Mouse (Mus musculus) megakaryocyte, embryonic 14.5 days (primary cell): Measurements from ENCODE around the gene Fndc4. TPM values are rescaled to one million over a fixed set of nuclear protein-coding genes. Genes with fewer than 3 reads are reported as not detected.
A peak's percentile ranks its signal among the peaks of the same experiment; 100 is the strongest.

Experiments
- H3K27me3 ChIP-seq: replicated peaks from 2 replicates; pipeline ENCODE3; 2012; ENCODE audit warnings: inconsistent platforms
- H3K36me3 ChIP-seq: replicated peaks from 2 replicates; pipeline ENCODE3; 2012; ENCODE audit warnings: low read length, inconsistent platforms, mixed read lengths
- H3K4me1 ChIP-seq: 2 replicates; pipeline ENCODE4 v1.6.1; 2012; ENCODE audit warnings: inconsistent platforms
- H3K4me3 ChIP-seq: replicated peaks from 2 replicates; pipeline ENCODE3; 2012; ENCODE audit warnings: moderate library complexity, mild to moderate bottlenecking, inconsistent platforms
- H3K9me3 ChIP-seq: 2 replicates; pipeline ENCODE4 v1.6.1; 2012; ENCODE audit warnings: inconsistent platforms
- FLI1 ChIP-seq: IDR thresholded peaks from 2 replicates; pipeline ENCODE4 v1.6.1; 2012; ENCODE audit warnings: low read length, inconsistent platforms, mixed read lengths
- GATA1 ChIP-seq: IDR thresholded peaks from 3 replicates; pipeline ENCODE4 v1.6.1; 2012; ENCODE audit warnings: mixed read lengths, low read length, inconsistent platforms, borderline replicate concordance
- polyA plus RNA-seq: library from polyadenylated mRNA; stranded (reverse); fragments of >175 nt; gene quantifications from 2 replicates; pipeline ENCODE4 v1.2.3, GENCODE M21; 2012; ENCODE audit warnings: low replicate concordance; ENCODE audit not compliant: insufficient read depth

Fndc4 gene
- polyA plus RNA-seq, 1 experiment: not detected

DNA sequence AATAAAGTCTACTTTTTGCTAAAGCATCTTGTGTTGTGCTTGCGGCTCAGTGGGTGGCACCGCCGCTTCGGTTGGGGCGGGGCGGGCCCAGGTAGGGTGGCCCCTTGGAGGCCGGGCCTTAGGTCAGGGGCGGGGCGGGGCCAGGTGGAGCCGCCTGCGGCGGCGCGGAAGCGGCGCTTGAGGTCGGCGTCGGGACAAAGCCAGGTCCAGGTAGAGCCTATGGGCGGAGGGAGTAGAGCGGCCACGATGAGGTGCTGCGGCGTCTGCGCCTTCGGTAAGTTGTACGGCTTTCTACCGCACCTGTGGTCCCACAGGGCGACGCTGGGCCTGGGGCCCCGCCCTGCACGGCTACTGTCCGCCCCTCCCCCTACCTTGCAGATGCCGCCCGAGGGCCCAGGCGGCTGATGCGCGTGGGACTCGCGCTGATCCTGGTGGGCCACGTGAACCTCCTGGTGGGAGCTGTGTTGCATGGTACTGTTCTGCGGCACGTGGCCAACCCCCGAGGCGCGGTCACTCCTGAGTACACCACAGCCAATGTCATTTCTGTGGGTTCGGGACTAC is 44.3 kb downstream of the Fndc4 start, which contains the start of gene Krtcap3:
Krtcap3 (plus strand) TSS at position 151 of the 561 bp plus-strand sequence.
- Histone ChIP-seq H3K36me3 (peaks cover 98% of the 10 kb centered on the region), H3K4me1 (peaks cover 39% of the 10 kb centered on the region), H3K9me3 (no peaks in the 10 kb centered on the region), H3K4me3 (peak within 1 kb of the TSS; percentile 10), H3K27me3 (no peaks in the 10 kb centered on the region)
- TF ChIP-seq GATA1 (no peak), FLI1 (no peak)

DNA sequence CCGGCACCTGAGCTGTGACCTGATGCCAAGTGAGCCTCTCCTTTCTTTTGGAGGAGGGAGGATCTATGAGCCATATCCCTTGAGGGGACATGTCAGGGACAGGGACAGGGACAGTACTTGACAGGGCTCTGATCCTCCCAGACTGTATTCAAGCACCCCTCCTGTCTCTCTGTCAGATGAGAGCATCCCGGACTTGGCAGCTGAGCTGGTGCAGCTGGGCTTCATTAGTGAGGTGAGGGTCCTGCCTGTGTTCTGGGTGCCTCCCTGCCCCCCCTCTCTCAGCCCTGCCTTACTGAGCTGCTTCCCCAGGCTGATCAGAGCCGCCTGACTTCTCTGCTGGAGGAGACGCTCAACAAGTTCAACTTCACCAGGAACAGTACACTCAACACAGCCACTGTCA is 45.2 kb downstream of the Fndc4 start:
- Histone ChIP-seq H3K36me3 (peaks cover 99% of the 10 kb centered on the region), H3K27me3 (no peaks in the 10 kb centered on the region), H3K4me1 (peaks cover 44% of the 10 kb centered on the region), H3K4me3 (no peak overlapping the region), H3K9me3 (no peaks in the 10 kb centered on the region)
- TF ChIP-seq FLI1: no peak
- no peak for TF ChIP-seq GATA1

Other genes starting within 250 kb of the Fndc4 start
- gene Atraid, start 247.8 kb downstream of the Fndc4 start, polyA plus RNA-seq: 6.5 and 48.6 TPM in 2 replicates
- 5.0 and 8.2 TPM in 2 replicates for gene Slc5a6, start 247.2 kb downstream of the Fndc4 start, polyA plus RNA-seq
- 218 and 333 TPM in 2 replicates for gene Cad, start 241.3 kb downstream of the Fndc4 start, polyA plus RNA-seq
- not detected in 2 replicates for gene Dnajc5g, start 189.8 kb downstream of the Fndc4 start, polyA plus RNA-seq
- gene Slc30a3, start 187.8 kb downstream of the Fndc4 start, polyA plus RNA-seq: not detected in 2 replicates
- gene Trim54, start 179.4 kb downstream of the Fndc4 start, polyA plus RNA-seq: not detected in 2 replicates
- not detected in 2 replicates for gene Ucn, start 157.3 kb downstream of the Fndc4 start, polyA plus RNA-seq
- 9.4 and 46.6 TPM in 2 replicates for gene Mpv17, start 141.8 kb downstream of the Fndc4 start, polyA plus RNA-seq
- 7.0 and 7.9 TPM in 2 replicates for gene Gm29609, start 116.2 kb downstream of the Fndc4 start, polyA plus RNA-seq
- 9.1 and 15.0 TPM in 2 replicates for gene Gtf3c2, start 115.9 kb downstream of the Fndc4 start, polyA plus RNA-seq
- 5.4 and 54.1 TPM in 2 replicates for gene Snx17, start 102.9 kb downstream of the Fndc4 start, polyA plus RNA-seq
- 92.1 and 146 TPM in 2 replicates for gene Eif2b4, start 102.7 kb downstream of the Fndc4 start, polyA plus RNA-seq
- 34.2 and 67.1 TPM in 2 replicates for gene Zfp513, start 93.8 kb downstream of the Fndc4 start, polyA plus RNA-seq
- 188 and 232 TPM in 2 replicates for gene Ppm1g, start 75.4 kb downstream of the Fndc4 start, polyA plus RNA-seq
- 25.6 and 48.2 TPM in 2 replicates for gene Nrbp1, start 55.2 kb downstream of the Fndc4 start, polyA plus RNA-seq
- not detected in 2 replicates for gene Gm9970, start 54.8 kb downstream of the Fndc4 start, polyA plus RNA-seq
- gene Krtcap3, start 44.4 kb downstream of the Fndc4 start, polyA plus RNA-seq: 0.48 TPM in 1 of 2 replicates, not detected in the other
- 8.8 and 19.3 TPM in 2 replicates for gene Ift172, start 5.0 kb downstream of the Fndc4 start, polyA plus RNA-seq
- gene Gckr, start 1.4 kb upstream of the Fndc4 start, polyA plus RNA-seq: not detected in 2 replicates
- gene Zfp512, start 156.4 kb upstream of the Fndc4 start, polyA plus RNA-seq: 3.4 and 4.0 TPM in 2 replicates
- gene 4930548H24Rik, start 189.7 kb upstream of the Fndc4 start, polyA plus RNA-seq: not detected in 2 replicates
- 8.9 TPM in 1 of 2 replicates, not detected in the other for gene Gpn1, start 198.7 kb upstream of the Fndc4 start, polyA plus RNA-seq
- gene Slc4a1ap, start 230.9 kb upstream of the Fndc4 start, polyA plus RNA-seq: 8.4 and 21.3 TPM in 2 replicates
- 6.2 and 10.4 TPM in 2 replicates for gene Supt7l, start 231.7 kb upstream of the Fndc4 start, polyA plus RNA-seq